Mouse (Mus musculus): Measurements from ENCODE around the gene Eif3c.

DNA sequence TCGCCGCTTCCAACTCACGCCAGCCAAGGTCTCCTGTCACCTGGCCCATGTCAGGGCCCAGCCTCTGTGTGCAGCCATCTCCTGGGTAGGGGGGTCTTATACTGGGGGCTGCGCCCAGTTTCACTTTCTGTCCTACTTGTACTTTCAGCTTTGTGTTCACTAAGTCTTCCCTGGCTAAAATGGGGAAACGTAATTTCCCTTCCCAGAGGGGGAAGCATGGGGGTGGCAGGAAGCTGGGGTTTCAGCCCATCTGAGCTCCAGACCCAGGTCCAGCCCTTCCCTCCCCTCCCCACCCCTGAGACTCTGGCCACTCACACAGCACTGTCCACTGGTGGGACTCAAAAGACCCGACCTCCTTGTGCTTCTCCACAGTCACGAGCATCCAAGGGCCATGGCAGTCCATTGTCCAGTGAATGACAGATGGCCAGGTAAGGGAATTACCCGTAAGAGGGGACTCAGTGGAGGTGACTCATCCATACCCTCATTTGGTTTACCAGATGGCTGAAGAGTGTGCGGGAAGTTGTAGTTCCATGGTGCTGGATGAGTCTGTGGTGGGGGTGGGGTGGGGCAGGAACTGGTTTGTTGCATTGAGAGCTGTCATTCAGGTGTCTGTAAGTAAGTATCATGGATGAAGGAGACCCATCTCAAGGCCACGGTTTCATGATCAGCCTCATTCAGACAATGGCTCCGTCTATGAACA, 28.8 kb upstream of the Eif3c start, which contains the start of gene Il27:
- TF ChIP-seq POLR2A (IDR thresholded peaks at IDR 0.05; ENCODE audit: control insufficient read depth in 1 of 2, insufficient read depth in 1 of 2, low read depth in 1 of 2, low read length in 2 of 2, poor library complexity in 1 of 2) (no peak), EP300 (IDR thresholded peaks at IDR 0.05; ENCODE audit: low read depth in 1 of 2, low read length in 2 of 2) (no peak), CTCF (IDR thresholded peaks at IDR 0.05 in 2 of 3, conservative IDR thresholded peaks at IDR 0.05 in 1 of 3; ENCODE audit: control insufficient read depth in 1 of 3, insufficient read depth in 1 of 3, low read depth in 2 of 3, low read length in 3 of 3, poor library complexity in 1 of 3, severe bottlenecking in 1 of 3) (no peak), SMC3 (IDR thresholded peaks at IDR 0.05; ENCODE audit: low read depth, low read length) (no peak), POLR2AphosphoS5 (IDR thresholded peaks at IDR 0.05; ENCODE audit: borderline replicate concordance, low read depth, low read length) (no peak), TCF12 (IDR thresholded peaks at IDR 0.05; ENCODE audit: low read depth, low read length) (no peak), GATA1 (IDR thresholded peaks at IDR 0.05; ENCODE audit: low read depth, low read length) (no peak), ZC3H11A (IDR thresholded peaks at IDR 0.05; ENCODE audit: low read depth, low read length) (no peak), UBTF (IDR thresholded peaks at IDR 0.05; ENCODE audit: borderline replicate concordance, insufficient read depth, low read depth, low read length) (no peak), ZNF384 (IDR thresholded peaks at IDR 0.05; ENCODE audit: low read depth, low read length) (no peak), E2F4 (IDR thresholded peaks at IDR 0.05; ENCODE audit: borderline replicate concordance, low read depth, low read length) (no peak), CHD2 (IDR thresholded peaks at IDR 0.05; ENCODE audit: low read length) (no peak), TAL1 (IDR thresholded peaks at IDR 0.05; ENCODE audit: low read length) (no peak), USF1 (IDR thresholded peaks at IDR 0.05; ENCODE audit: low read depth, low read length) (no peak)

Measured in MEL (cell line).